In the genomic region with DNA sequence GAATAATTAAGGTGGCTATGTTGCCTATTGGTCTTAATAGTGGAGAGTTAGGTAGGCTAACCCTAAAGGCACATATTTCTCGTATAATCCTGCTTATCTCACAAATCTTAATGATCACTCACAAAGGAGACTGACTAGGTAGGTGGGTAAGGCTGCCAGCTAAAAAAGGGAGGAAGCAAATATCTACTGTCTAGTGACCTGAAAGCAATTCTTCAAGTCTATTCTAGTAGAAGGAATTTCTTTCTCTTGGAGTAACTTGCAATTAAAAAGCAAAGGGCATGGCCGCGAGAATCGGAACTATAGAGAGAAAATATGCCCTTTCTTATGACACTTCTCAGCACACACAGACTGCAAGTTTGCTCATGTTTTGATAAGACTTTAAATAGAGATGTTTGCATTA, we compare ENCODE assay signal across 25 mouse cellular contexts.
"Had no signal": no experiment of that assay in that cellular context is flagged by ENCODE, and none has a peak within 500 bp of the region (broad histone marks: within the 10 kb centered on the region; RNA-seq: fewer than 3 reads in every experiment).

No protein-coding gene starts in this region.

- H3K4me3 ChIP-seq: embryonic facial prominence, embryonic 12.5 days; embryonic facial prominence, embryonic 13.5 days; embryonic facial prominence, embryonic 15.5 days; erythroblast, embryonic 14.5 days; forebrain, embryonic 10.5 days; forebrain, embryonic 12.5 days; forebrain, embryonic 13.5 days; forebrain, embryonic 15.5 days; gastrocnemius, adult 2 months; heart, adult 2 months had no signal

- H3K4me2 ChIP-seq: embryonic facial prominence, embryonic 12.5 days; embryonic facial prominence, embryonic 13.5 days; embryonic facial prominence, embryonic 15.5 days; forebrain, embryonic 12.5 days; forebrain, embryonic 13.5 days; forebrain, embryonic 15.5 days had no signal

- H3K9ac ChIP-seq: embryonic facial prominence, embryonic 12.5 days; embryonic facial prominence, embryonic 13.5 days; embryonic facial prominence, embryonic 15.5 days; forebrain, embryonic 12.5 days; forebrain, embryonic 13.5 days; forebrain, embryonic 15.5 days; forebrain, postnatal 0 days had no signal

- H3K27ac ChIP-seq: embryonic facial prominence, embryonic 12.5 days; embryonic facial prominence, embryonic 13.5 days; embryonic facial prominence, embryonic 15.5 days; forebrain, embryonic 10.5 days; forebrain, embryonic 12.5 days; forebrain, embryonic 13.5 days; forebrain, embryonic 15.5 days; gastrocnemius, adult 2 months; heart, adult 2 months had no signal

- H3K27me3 ChIP-seq: embryonic facial prominence, embryonic 12.5 days; embryonic facial prominence, embryonic 13.5 days; embryonic facial prominence, embryonic 15.5 days had no signal

- H3K9me3 ChIP-seq: embryonic facial prominence, embryonic 12.5 days; embryonic facial prominence, embryonic 13.5 days; embryonic facial prominence, embryonic 15.5 days; forebrain, embryonic 10.5 days; forebrain, embryonic 12.5 days; forebrain, embryonic 13.5 days; forebrain, embryonic 15.5 days had no signal

- DNase-seq: cerebellum, adult 2 months; cerebellum, adult 8-10 months; cerebellum, adult 9-10 months; cerebellum, adult 9-11 months; cerebellum, postnatal 10 days; cerebellum, postnatal 14 days; cerebellum, postnatal 25 days; cerebellum, postnatal 36 days; embryo, embryonic 11 days; forebrain, postnatal 0 days; gastrocnemius, adult 2 months; gastrocnemius, postnatal 10 days; gastrocnemius, postnatal 14 days; gastrocnemius, postnatal 25 days; gastrocnemius, postnatal 36 days; heart, adult 18-20 months; heart, adult 2 months had no signal

- H3K36me3 ChIP-seq: embryonic facial prominence, embryonic 12.5 days; embryonic facial prominence, embryonic 13.5 days; embryonic facial prominence, embryonic 15.5 days; forebrain, embryonic 10.5 days; forebrain, embryonic 12.5 days; forebrain, embryonic 15.5 days had no signal

- ATAC-seq: forebrain, postnatal 0 days had no signal
